Mouse (Mus musculus) T-cell, adult 66 days (primary cell): ENCODE measurements around the gene Slc27a1. TPM values are rescaled to one million over a fixed set of nuclear protein-coding genes. Genes with fewer than 3 reads are reported as not detected.

Experiments
- total RNA-seq, 2 experiments: library from RNA; stranded (reverse); gene quantifications; 3 replicates in 1 of 2; 4 replicates in 1 of 2; pipeline ENCODE4 v1.2.4; 2023

The Slc27a1 gene
- total RNA-seq: 1 to 10 TPM; 4.8 to 5.7 TPM

GRCm38 (mm10) chr8:71568387-71568937 is at the start of gene Slc27a1:
TSS of gene Slc27a1 (plus strand) at chr8:71568882.

GRCm38 (mm10) chr8:71525226-71526050 is 43.2 kb upstream of the Slc27a1 start, which contains the start of gene Ccdc194:
TSS of gene Ccdc194 (minus strand) at chr8:71525711.

GRCm38 (mm10) chr8:71537028-71537867 is 31.4 kb upstream of the Slc27a1 start, which contains the start of gene Bst2:
TSS of gene Bst2 (minus strand) at chr8:71537456.

GRCm38 (mm10) chr8:71542632-71543343 is 25.9 kb upstream of the Slc27a1 start, which contains the start of gene Mvb12a:
TSS of gene Mvb12a (plus strand) at chr8:71542922.

GRCm38 (mm10) chr8:71558071-71558957 is 10.4 kb upstream of the Slc27a1 start, which contains the start of gene Tmem221:
TSS of gene Tmem221 (minus strand) at chr8:71558871.

GRCm38 (mm10) chr8:71566501-71566900 is 2.2 kb upstream of the Slc27a1 start, which contains the start of gene Nxnl1:
TSS of gene Nxnl1 (minus strand) at chr8:71566601.

GRCm38 (mm10) chr8:71591471-71592373 is 23.0 kb downstream of the Slc27a1 start, which contains the start of gene Pgls:
TSS of gene Pgls (plus strand) at chr8:71592176.

GRCm38 (mm10) chr8:71597451-71597850 is 28.8 kb downstream of the Slc27a1 start, which contains the start of gene Fam129c:
TSS of gene Fam129c (plus strand) at chr8:71597648.

GRCm38 (mm10) chr8:71610822-71611651 is 42.4 kb downstream of the Slc27a1 start, which contains the start of gene Colgalt1:
TSS of gene Colgalt1 (plus strand) at chr8:71610998.

Other genes with a start within 250 kb of the Slc27a1 start
- 100 to 1,000 TPM; 267 to 299 TPM for gene Use1, start 202.0 kb upstream of the Slc27a1 start, total RNA-seq
- 10 to 100 TPM; 19.9 to 21.2 TPM for gene Ocel1, start 197.6 kb upstream of the Slc27a1 start, total RNA-seq
- gene Nr2f6, start 186.9 kb upstream of the Slc27a1 start, total RNA-seq: 1 to 10 TPM; 7.7 to 9.2 TPM
- gene Ushbp1, start 173.1 kb upstream of the Slc27a1 start, total RNA-seq: not detected
- 100 to 1,000 TPM; 122 to 127 TPM for gene Babam1, start 172.0 kb upstream of the Slc27a1 start, total RNA-seq
- gene Ankle1, start 162.9 kb upstream of the Slc27a1 start, total RNA-seq: 1 to 10 TPM; 1.5 to 1.8 TPM
- 10 to 100 TPM; 94.0 to 94.4 TPM for gene Abhd8, start 105.2 kb upstream of the Slc27a1 start, total RNA-seq
- gene Mrpl34, start 103.9 kb upstream of the Slc27a1 start, total RNA-seq: 10 to 100 TPM; 40.3 to 40.8 TPM
- 100 to 1,000 TPM; 109 to 112 TPM for gene Dda1, start 99.7 kb upstream of the Slc27a1 start, total RNA-seq
- gene Ano8, start 82.9 kb upstream of the Slc27a1 start, total RNA-seq: 10 to 100 TPM; 22.9 to 29.4 TPM
- gene Gtpbp3, start 80.8 kb upstream of the Slc27a1 start, total RNA-seq: 10 to 100 TPM; 18.6 to 23.0 TPM
- gene Plvap, start 57.1 kb upstream of the Slc27a1 start, total RNA-seq: not detected
- gene Ccdc194, start 43.2 kb upstream of the Slc27a1 start, total RNA-seq: not detected
- gene Bst2, start 31.4 kb upstream of the Slc27a1 start, total RNA-seq: 10 to 100 TPM; 57.3 to 79.1 TPM
- gene Mvb12a, start 26.0 kb upstream of the Slc27a1 start, total RNA-seq: 10 to 100 TPM; 29.8 to 42.6 TPM
- 1 to 10 TPM in 1 of 2 experiments, under 1 TPM in 1; 0.83 to 1.7 TPM for gene Tmem221, start 10.0 kb upstream of the Slc27a1 start, total RNA-seq
- not detected for gene Nxnl1, start 2.3 kb upstream of the Slc27a1 start, total RNA-seq
- gene Pgls, start 23.3 kb downstream of the Slc27a1 start, total RNA-seq: 10 to 100 TPM; 56.5 to 58.1 TPM
- 1 to 10 TPM; 2.4 to 7.0 TPM for gene Fam129c, start 28.8 kb downstream of the Slc27a1 start, total RNA-seq
- 10 to 100 TPM; 47.7 to 51.6 TPM for gene Colgalt1, start 42.1 kb downstream of the Slc27a1 start, total RNA-seq
- gene Unc13a, start 102.9 kb downstream of the Slc27a1 start, total RNA-seq: under 1 TPM; 0.64 to 0.95 TPM
- gene Jak3, start 107.4 kb downstream of the Slc27a1 start, total RNA-seq: 100 to 1,000 TPM; 103 to 113 TPM
- gene Insl3, start 120.3 kb downstream of the Slc27a1 start, total RNA-seq: 10 to 100 TPM; 59.1 to 70.3 TPM
- gene B3gnt3, start 132.9 kb downstream of the Slc27a1 start, total RNA-seq: under 1 TPM; 0.64 to 0.89 TPM
- 100 to 1,000 TPM; 134 to 136 TPM for gene Fcho1, start 156.8 kb downstream of the Slc27a1 start, total RNA-seq